Mouse (Mus musculus) embryonic facial prominence, embryonic 15.5 days (tissue): ENCODE results near the gene Calcrl. TPM values are rescaled to one million over a fixed set of nuclear protein-coding genes. Genes with fewer than 3 reads are reported as not detected.

Experiments
- ATAC-seq: fragments of 200-750 bp; cut with Nextera tagmentation; 2 replicates; pipeline ENCODE4 v1.8.0; 2017; ENCODE audit warnings: low read depth, moderate TSS enrichment; ENCODE audit not compliant: insufficient number of reproducible peaks, low FRiP score, low TSS enrichment
- H3K27ac ChIP-seq: fragments of 300-500 bp; sonication (generic); replicated peaks from 2 replicates; pipeline ENCODE4 v1.5.1; 2015; ENCODE audit warnings: mild to moderate bottlenecking, inconsistent platforms
- H3K27me3 ChIP-seq: fragments of 300-500 bp; sonication (generic); 2 replicates; pipeline ENCODE4 v1.6.1; 2015; ENCODE audit warnings: inconsistent platforms
- H3K36me3 ChIP-seq: fragments of 300-500 bp; sonication (generic); 2 replicates; pipeline ENCODE4 v1.6.1; 2015; ENCODE audit warnings: mild to moderate bottlenecking, inconsistent platforms
- H3K4me1 ChIP-seq: fragments of 300-500 bp; sonication (generic); 2 replicates; pipeline ENCODE4 v1.6.1; 2015; ENCODE audit warnings: inconsistent platforms
- H3K4me2 ChIP-seq: fragments of 300-500 bp; sonication (generic); replicated peaks from 2 replicates; pipeline ENCODE4 v1.6.1; 2015; ENCODE audit warnings: mild to moderate bottlenecking, inconsistent platforms
- H3K4me3 ChIP-seq: fragments of 300-500 bp; sonication (generic); replicated peaks from 2 replicates; pipeline ENCODE4 v1.5.1; 2015; ENCODE audit warnings: mild to moderate bottlenecking, inconsistent platforms
- H3K9ac ChIP-seq: fragments of 300-500 bp; sonication (generic); 2 replicates; pipeline ENCODE4 v1.6.1; 2015; ENCODE audit warnings: inconsistent platforms
- H3K9me3 ChIP-seq: fragments of 300-500 bp; sonication (generic); replicated peaks from 2 replicates; pipeline ENCODE4 v1.6.1; 2016; ENCODE audit warnings: inconsistent platforms
- WGBS: fragments of 180-500 bp; shearing (Covaris S2); methylation state at CpG from one replicate; pipeline ENCODE4 v1.1.7; 2015; 5-methylcytosine and 5-hydroxymethylcytosine counted together
- polyA plus RNA-seq: library from polyadenylated mRNA; unstranded; fragments of >200 nt; fragmentation: Nextera tagmentation; extraction: Ambion mirVana; gene quantifications from 2 replicates; pipeline ENCODE4 v1.2.1, GENCODE M21; 2015

Gene Calcrl
- polyA plus RNA-seq, 1 experiment from 2014 or later: 22.2 TPM

- no peak for ATAC-seq
- Histone ChIP-seq H3K4me1 (no peaks in the 10 kb centered on the region), H3K27ac (no peak overlapping the region), H3K9ac (no peak overlapping the region), H3K4me3 (no peak overlapping the region), H3K9me3 (no peaks in the 10 kb centered on the region), H3K4me2 (no peak overlapping the region), H3K27me3 (no peaks in the 10 kb centered on the region), H3K36me3 (no peaks in the 10 kb centered on the region)
- 65% methylated on average over 2 of the region's 2 CpGs for WGBS
These were observed 130.1 kb downstream of the Calcrl start for GRCm38 (mm10) chr2:84295068-84295467.

GRCm38 (mm10) chr2:84294611-84295010 lies 130.6 kb downstream of the Calcrl start:
- Histone ChIP-seq H3K4me2 (no peak overlapping the region), H3K9ac (no peak overlapping the region), H3K27ac (no peak overlapping the region), H3K36me3 (no peaks in the 10 kb centered on the region), H3K27me3 (no peaks in the 10 kb centered on the region), H3K4me3 (no peak overlapping the region), H3K4me1 (no peaks in the 10 kb centered on the region), H3K9me3 (no peaks in the 10 kb centered on the region)
- 46% methylated on average over 2 of the region's 2 CpGs for WGBS
- ATAC-seq: no peak

- H3K9me3 ChIP-seq: no peaks in the 10 kb centered on the region
- 91% methylated on average over 4 of the region's 4 CpGs for WGBS
- H3K4me1 ChIP-seq: no peaks in the 10 kb centered on the region
- no peaks in the 10 kb centered on the region for H3K27me3 ChIP-seq
- no peaks in the 10 kb centered on the region for H3K36me3 ChIP-seq
- H3K4me2 ChIP-seq: no peak overlapping the region
- no peak overlapping the region for H3K9ac ChIP-seq
- H3K27ac ChIP-seq: no peak overlapping the region
- no peak for ATAC-seq
- H3K4me3 ChIP-seq: no peak overlapping the region
These were observed 132.7 kb downstream of the Calcrl start for GRCm38 (mm10) chr2:84292351-84293000.

- Histone ChIP-seq H3K27ac (no peak overlapping the region), H3K27me3 (no peaks in the 10 kb centered on the region), H3K36me3 (no peaks in the 10 kb centered on the region), H3K4me2 (no peak overlapping the region), H3K4me3 (no peak overlapping the region), H3K9ac (no peak overlapping the region), H3K4me1 (no peaks in the 10 kb centered on the region), H3K9me3 (no peaks in the 10 kb centered on the region)
- ATAC-seq: no peak
- 57% methylated on average over 7 of the region's 7 CpGs for WGBS
These were observed 136.2 kb downstream of the Calcrl start for GRCm38 (mm10) chr2:84288940-84289557.

Other genes starting within 250 kb of the Calcrl start
- gene Tfpi, start 51.4 kb upstream of the Calcrl start, polyA plus RNA-seq: 24.6 and 27.0 TPM in 2 replicates
- gene Ctnnd1, start 225.4 kb upstream of the Calcrl start, polyA plus RNA-seq: 49.9 and 52.7 TPM in 2 replicates
- gene Btbd18, start 233.7 kb upstream of the Calcrl start, polyA plus RNA-seq: 0.16 and 0.27 TPM in 2 replicates
- 230 and 231 TPM in 2 replicates for gene Selenoh, start 245.4 kb upstream of the Calcrl start, polyA plus RNA-seq